Mouse (Mus musculus) midbrain, postnatal 0 days (tissue): ENCODE measurements around the gene Tasp1. TPM values are rescaled to one million over a fixed set of nuclear protein-coding genes. Genes with fewer than 3 reads are reported as not detected.

Experiments used
- ATAC-seq: fragments of 200-750 bp; cut with Nextera tagmentation; 2 replicates; pipeline ENCODE4 v1.8.0; 2017; ENCODE audit warnings: moderate number of reproducible peaks, mild to moderate bottlenecking, moderate TSS enrichment, moderate library complexity; ENCODE audit not compliant: low FRiP score
- DNase-seq: peaks from one replicate; pipeline ENCODE4 v3.0.0-alpha.2; 2015; ENCODE audit warnings: low spot score
- H3K27ac ChIP-seq: fragments of 300-500 bp; sonication (generic); 2 replicates; pipeline ENCODE4 v1.5.1; 2014; ENCODE audit warnings: low read depth, mild to moderate bottlenecking, low read length, mixed read lengths
- H3K27me3 ChIP-seq: fragments of 300-500 bp; sonication (generic); 2 replicates; pipeline ENCODE4 v1.6.1; 2014; ENCODE audit warnings: low read length, control low read depth, mixed read lengths; ENCODE audit not compliant: insufficient read depth
- H3K36me3 ChIP-seq: fragments of 300-500 bp; sonication (generic); 2 replicates; pipeline ENCODE4 v1.6.1; 2014; ENCODE audit warnings: low read length, control low read depth, mixed read lengths; ENCODE audit not compliant: insufficient read depth
- H3K4me1 ChIP-seq: fragments of 300-500 bp; sonication (generic); 2 replicates; pipeline ENCODE4 v1.6.1; 2014; ENCODE audit warnings: mild to moderate bottlenecking, control low read depth, antibody characterized with exemption, low read length, mixed read lengths; ENCODE audit not compliant: insufficient read depth
- H3K4me2 ChIP-seq: fragments of 300-500 bp; sonication (generic); 2 replicates; pipeline ENCODE4 v1.6.1; 2014; ENCODE audit warnings: low read depth, mild to moderate bottlenecking, low read length, mixed read lengths; ENCODE audit not compliant: poor library complexity, severe bottlenecking
- H3K4me3 ChIP-seq: fragments of 300-500 bp; sonication (generic); 2 replicates; pipeline ENCODE4 v1.5.1; 2014; ENCODE audit warnings: low read depth, mild to moderate bottlenecking, low read length, moderate library complexity
- H3K9ac ChIP-seq: fragments of 300-500 bp; sonication (generic); replicated peaks from 2 replicates; pipeline ENCODE4 v1.6.1; 2014; ENCODE audit warnings: mild to moderate bottlenecking, low read length, moderate library complexity, mixed read lengths; ENCODE audit not compliant: poor library complexity, severe bottlenecking
- H3K9me3 ChIP-seq: fragments of 300-500 bp; sonication (generic); 2 replicates; pipeline ENCODE4 v1.6.1; 2016; ENCODE audit warnings: low read length, control low read depth
- CTCF ChIP-seq: IDR thresholded peaks from 2 replicates; pipeline ENCODE4 v1.5.1; 2016; ENCODE audit warnings: antibody characterized with exemption, mild to moderate bottlenecking
- WGBS: fragments of 180-500 bp; shearing (Covaris S2); extraction: QIAGEN DNeasy Blood & Tissue Kit; methylation state at CpG from one replicate; pipeline ENCODE4 v1.1.7; 2014; 5-methylcytosine and 5-hydroxymethylcytosine counted together
- polyA plus RNA-seq: library from polyadenylated mRNA; unstranded; fragments of >200 nt; fragmentation: Nextera tagmentation; extraction: Ambion mirVana; gene quantifications from 2 replicates; pipeline ENCODE4 v1.2.1, GENCODE M21; 2015
- total RNA-seq: library from RNA; depleted of rRNA; stranded (reverse); fragments of >200 nt; gene quantifications from 2 replicates; pipeline ENCODE4 v1.2.3, GENCODE M21; 2014; rRNA removed

Tasp1 gene
- total and polyA plus RNA-seq, 2 experiments from 2014 or later, result 15.2 to 23.1 TPM

- no peak overlapping the region for H3K27ac ChIP-seq
- WGBS, result 79% methylated on average over 1 of the region's 1 CpGs
- H3K27me3 ChIP-seq, result no peaks in the 10 kb centered on the region
- no peak for DNase-seq
- ATAC-seq, result no peak
- no peak overlapping the region for H3K4me3 ChIP-seq
- H3K9ac ChIP-seq, result no peak overlapping the region
- no peaks in the 10 kb centered on the region for H3K4me1 ChIP-seq
- H3K36me3 ChIP-seq, result no peaks in the 10 kb centered on the region
- H3K4me2 ChIP-seq, result no peak overlapping the region
- no peak for TF ChIP-seq CTCF
- H3K9me3 ChIP-seq, result no peaks in the 10 kb centered on the region
These were observed 282.1 kb downstream of the Tasp1 start for GRCm38 (mm10) chr2:139784465-139784864.

Other genes starting within 250 kb of the Tasp1 start
- gene Gm17374, start 85.2 kb upstream of the Tasp1 start, total RNA-seq, result not detected in 2 replicates
- not detected in 2 replicates for gene Gm17374, start 85.2 kb upstream of the Tasp1 start, polyA plus RNA-seq
- gene Esf1, start 103.8 kb upstream of the Tasp1 start, total RNA-seq, result 6.4 and 8.9 TPM in 2 replicates
- gene Esf1, start 103.8 kb upstream of the Tasp1 start, polyA plus RNA-seq, result 13.7 and 17.2 TPM in 2 replicates
- 33.0 and 35.2 TPM in 2 replicates for gene Ndufaf5, start 103.8 kb upstream of the Tasp1 start, total RNA-seq
- gene Ndufaf5, start 103.8 kb upstream of the Tasp1 start, polyA plus RNA-seq, result 59.1 and 60.0 TPM in 2 replicates